Mouse (Mus musculus) limb, embryonic 12.5 days (tissue): Measurements from ENCODE around the gene Tnfsfm13. TPM values are rescaled to one million over a fixed set of nuclear protein-coding genes. Genes with fewer than 3 reads are reported as not detected.
A peak's percentile ranks its signal among the peaks of the same experiment; 100 is the strongest.

ENCODE experiments used
- ATAC-seq: fragments of 200-750 bp; cut with Nextera tagmentation; 2 replicates; pipeline ENCODE4 v1.8.0; 2017; ENCODE audit warnings: low read depth, moderate TSS enrichment; ENCODE audit not compliant: insufficient number of reproducible peaks, insufficient read depth, low FRiP score, low TSS enrichment
- H3K27ac ChIP-seq: fragments of 300-500 bp; sonication (generic); 2 replicates; pipeline ENCODE4 v1.5.1; 2016; ENCODE audit warnings: mild to moderate bottlenecking, moderate library complexity
- H3K27me3 ChIP-seq: fragments of 300-500 bp; sonication (generic); 2 replicates; pipeline ENCODE4 v1.6.1; 2016; ENCODE audit warnings: mild to moderate bottlenecking, moderate library complexity
- H3K36me3 ChIP-seq: fragments of 300-500 bp; sonication (generic); 2 replicates; pipeline ENCODE4 v1.6.1; 2016; ENCODE audit warnings: mild to moderate bottlenecking, moderate library complexity
- H3K4me1 ChIP-seq: fragments of 300-500 bp; sonication (generic); replicated peaks from 2 replicates; pipeline ENCODE4 v1.6.1; 2016
- H3K4me2 ChIP-seq: fragments of 300-500 bp; sonication (generic); 2 replicates; pipeline ENCODE4 v1.6.1; 2016; ENCODE audit warnings: mild to moderate bottlenecking, moderate library complexity
- H3K4me3 ChIP-seq: fragments of 300-500 bp; sonication (generic); replicated peaks from 2 replicates; pipeline ENCODE4 v1.5.1; 2016; ENCODE audit warnings: mild to moderate bottlenecking
- H3K9ac ChIP-seq: fragments of 300-500 bp; sonication (generic); replicated peaks from 2 replicates; pipeline ENCODE4 v1.6.1; 2016; ENCODE audit warnings: mild to moderate bottlenecking, moderate library complexity
- H3K9me3 ChIP-seq: fragments of 300-500 bp; sonication (generic); 2 replicates; pipeline ENCODE4 v1.6.1; 2016; ENCODE audit warnings: mild to moderate bottlenecking, moderate library complexity
- WGBS: fragments of 180-500 bp; shearing (Covaris S2); methylation state at CpG from one replicate; pipeline ENCODE4 v1.1.7; 2016; 5-methylcytosine and 5-hydroxymethylcytosine counted together
- polyA plus RNA-seq: library from polyadenylated mRNA; unstranded; fragments of >200 nt; fragmentation: Nextera tagmentation; extraction: Ambion mirVana; gene quantifications from 2 replicates; pipeline ENCODE4 v1.2.1, GENCODE M21; 2016

Tnfsfm13 gene
- polyA plus RNA-seq, 1 experiment from 2014 or later = 1.7 TPM

GRCm38 (mm10) chr11:69714636-69715329 lies 18.9 kb upstream of the Tnfsfm13 start:
- ATAC-seq = no peak
- Histone ChIP-seq H3K4me3 (no peak overlapping the region), H3K4me1 (peaks cover 19% of the 10 kb centered on the region), H3K27me3 (no peaks in the 10 kb centered on the region), H3K36me3 (no peaks in the 10 kb centered on the region), H3K4me2 (peak overlapping the region; percentile 24), H3K9ac (no peak overlapping the region), H3K9me3 (no peaks in the 10 kb centered on the region; the same call in 1 of the 2 replicates), H3K27ac (peak overlapping the region; percentile 68)
- 37% methylated on average over 18 of the region's 18 CpGs for WGBS

GRCm38 (mm10) chr11:69712954-69713672 lies 17.2 kb upstream of the Tnfsfm13 start:
- H3K4me2 ChIP-seq = no peak overlapping the region
- H3K4me3 ChIP-seq = no peak overlapping the region
- H3K27me3 ChIP-seq = no peaks in the 10 kb centered on the region
- no peak overlapping the region for H3K9ac ChIP-seq
- 82% methylated on average over 20 of the region's 20 CpGs for WGBS
- no peaks in the 10 kb centered on the region for H3K36me3 ChIP-seq
- H3K27ac ChIP-seq = no peak overlapping the region
- H3K4me1 ChIP-seq = peaks cover 30% of the 10 kb centered on the region
- no peaks in the 10 kb centered on the region; the same call in 1 of the 2 replicates for H3K9me3 ChIP-seq
- no peak for ATAC-seq

GRCm38 (mm10) chr11:69711082-69711481 lies 15.2 kb upstream of the Tnfsfm13 start:
- Histone ChIP-seq H3K27me3 (no peaks in the 10 kb centered on the region), H3K9me3 (no peaks in the 10 kb centered on the region; the same call in 1 of the 2 replicates), H3K4me2 (no peak overlapping the region), H3K4me3 (no peak overlapping the region), H3K36me3 (no peaks in the 10 kb centered on the region), H3K27ac (no peak overlapping the region), H3K4me1 (peaks cover 32% of the 10 kb centered on the region), H3K9ac (no peak overlapping the region)
- ATAC-seq = no peak
- WGBS = 78% methylated on average over 2 of the region's 2 CpGs

- no peak overlapping the region for H3K4me2 ChIP-seq
- H3K4me3 ChIP-seq = no peak overlapping the region
- ATAC-seq = no peak
- peaks cover 28% of the 10 kb centered on the region for H3K4me1 ChIP-seq
- H3K27me3 ChIP-seq = no peaks in the 10 kb centered on the region
- H3K27ac ChIP-seq = no peak overlapping the region
- H3K9me3 ChIP-seq = no peaks in the 10 kb centered on the region; the same call in 1 of the 2 replicates
- H3K36me3 ChIP-seq = no peaks in the 10 kb centered on the region
- WGBS = 87% methylated on average over 3 of the region's 3 CpGs
- no peak overlapping the region for H3K9ac ChIP-seq
Measured at GRCm38 (mm10) chr11:69710470-69710869, 14.6 kb upstream of the Tnfsfm13 start.

GRCm38 (mm10) chr11:69709554-69710446 lies 13.9 kb upstream of the Tnfsfm13 start:
- H3K4me1 ChIP-seq = peaks cover 26% of the 10 kb centered on the region
- H3K36me3 ChIP-seq = no peaks in the 10 kb centered on the region
- ATAC-seq = no peak
- no peaks in the 10 kb centered on the region for H3K9me3 ChIP-seq
- H3K9ac ChIP-seq = peak overlapping the region; percentile 40; the same call in 1 of the 2 replicates
- 0 out of 2 replicates have a peak overlapping the region, but pooled peaks have one; percentile 7 for H3K27ac ChIP-seq
- WGBS = 52% methylated on average over 11 of the region's 11 CpGs
- no peaks in the 10 kb centered on the region for H3K27me3 ChIP-seq
- H3K4me2 ChIP-seq = no peak overlapping the region
- H3K4me3 ChIP-seq = no peak overlapping the region

- H3K4me1 ChIP-seq = peaks cover 19% of the 10 kb centered on the region
- no peaks in the 10 kb centered on the region for H3K9me3 ChIP-seq
- H3K27me3 ChIP-seq = no peaks in the 10 kb centered on the region
- H3K4me3 ChIP-seq = no peak overlapping the region
- no peak for ATAC-seq
- H3K27ac ChIP-seq = 0 out of 2 replicates have a peak overlapping the region, but pooled peaks have one; percentile 3
- no peaks in the 10 kb centered on the region for H3K36me3 ChIP-seq
- H3K9ac ChIP-seq = no peak overlapping the region
- WGBS = 60% methylated on average over 3 of the region's 3 CpGs
- no peak overlapping the region for H3K4me2 ChIP-seq
Measured at GRCm38 (mm10) chr11:69708614-69709265, 12.8 kb upstream of the Tnfsfm13 start.

GRCm38 (mm10) chr11:69707873-69708381 lies 12.0 kb upstream of the Tnfsfm13 start:
- no peak overlapping the region for H3K27ac ChIP-seq
- 86% methylated on average over 4 of the region's 4 CpGs for WGBS
- ATAC-seq = no peak
- H3K4me1 ChIP-seq = peaks cover 19% of the 10 kb centered on the region
- no peaks in the 10 kb centered on the region for H3K9me3 ChIP-seq
- no peak overlapping the region for H3K4me2 ChIP-seq
- H3K36me3 ChIP-seq = no peaks in the 10 kb centered on the region
- no peak overlapping the region for H3K9ac ChIP-seq
- no peak overlapping the region for H3K4me3 ChIP-seq
- no peaks in the 10 kb centered on the region for H3K27me3 ChIP-seq

- Histone ChIP-seq H3K27me3 (no peaks in the 10 kb centered on the region), H3K27ac (no peak overlapping the region), H3K36me3 (no peaks in the 10 kb centered on the region), H3K4me2 (no peak overlapping the region), H3K4me1 (peaks cover 19% of the 10 kb centered on the region), H3K9me3 (no peaks in the 10 kb centered on the region), H3K9ac (no peak overlapping the region), H3K4me3 (no peak overlapping the region)
- 80% methylated on average over 4 of the region's 4 CpGs for WGBS
- ATAC-seq = no peak
Measured at GRCm38 (mm10) chr11:69707480-69707847, 11.6 kb upstream of the Tnfsfm13 start.

- no peak overlapping the region for H3K4me2 ChIP-seq
- no peak overlapping the region for H3K27ac ChIP-seq
Measured at GRCm38 (mm10) chr11:69706775-69707479, 11.0 kb upstream of the Tnfsfm13 start.

GRCm38 (mm10) chr11:69704613-69705010 lies 8.7 kb upstream of the Tnfsfm13 start:
- WGBS = 29% methylated on average over 2 of the region's 2 CpGs
- Histone ChIP-seq H3K4me1 (peaks cover 16% of the 10 kb centered on the region), H3K27ac (no peak overlapping the region), H3K9ac (no peak overlapping the region), H3K36me3 (no peaks in the 10 kb centered on the region), H3K4me2 (no peak overlapping the region), H3K27me3 (no peaks in the 10 kb centered on the region), H3K4me3 (no peak overlapping the region), H3K9me3 (no peaks in the 10 kb centered on the region)
- no peak for ATAC-seq

More at GRCm38 (mm10) chr11:69706775-69707479, 11.0 kb upstream of the Tnfsfm13 start:
- Histone ChIP-seq H3K4me3 (no peak overlapping the region), H3K36me3 (no peaks in the 10 kb centered on the region), H3K9me3 (no peaks in the 10 kb centered on the region), H3K4me1 (peaks cover 19% of the 10 kb centered on the region), H3K9ac (0 out of 2 replicates have a peak overlapping the region, but pooled peaks have one; percentile 1), H3K27me3 (no peaks in the 10 kb centered on the region)
- 45% methylated on average over 6 of the region's 6 CpGs for WGBS
- no peak for ATAC-seq
